Mouse (Mus musculus): ENCODE data around the gene Hcst.

The Hcst gene

GRCm38 (mm10) chr7:30434238-30434637 lies 14.6 kb upstream of the Hcst start:
- DNase-seq (ENCODE audit: low spot score in 2 of 2) = peak in 1 of 2 experiments; percentile 43

- peak; percentile 49 to 70 for DNase-seq (ENCODE audit: low spot score in 2 of 2)
Observed at GRCm38 (mm10) chr7:30431793-30432192, 12.1 kb upstream of the Hcst start.

- DNase-seq (ENCODE audit: low spot score in 2 of 2) = no peak
Observed at GRCm38 (mm10) chr7:30430191-30430590, 10.5 kb upstream of the Hcst start.

GRCm38 (mm10) chr7:30429327-30429726 lies 9.7 kb upstream of the Hcst start:
- no peak for DNase-seq (ENCODE audit: low spot score in 2 of 2)

GRCm38 (mm10) chr7:30423071-30423641 lies 3.5 kb upstream of the Hcst start:
- peak; percentile 52 to 56 for DNase-seq (ENCODE audit: low spot score in 2 of 2)

- peak in 1 of 2 experiments; percentile 29 for DNase-seq (ENCODE audit: low spot score in 2 of 2)
Observed at GRCm38 (mm10) chr7:30422560-30422959, 2.9 kb upstream of the Hcst start.

- DNase-seq (ENCODE audit: low spot score in 2 of 2) = peak; percentile 93 to 95
Observed at GRCm38 (mm10) chr7:30421890-30422435, 2.3 kb upstream of the Hcst start.

GRCm38 (mm10) chr7:30421175-30421889 lies 1.7 kb upstream of the Hcst start, which contains the start of gene Nfkbid:
Gene Nfkbid (plus strand): TSS chr7:30421732.
- peak; percentile 88 to 91 for DNase-seq (ENCODE audit: low spot score in 2 of 2)

- DNase-seq (ENCODE audit: low spot score in 2 of 2) = no peak
Observed at GRCm38 (mm10) chr7:30420673-30421072, 1.0 kb upstream of the Hcst start.

GRCm38 (mm10) chr7:30417856-30418255 lies 1.8 kb downstream of the Hcst start:
- DNase-seq (ENCODE audit: low spot score in 2 of 2) = peak; percentile 47

- no peak for DNase-seq (ENCODE audit: low spot score in 2 of 2)
Observed at GRCm38 (mm10) chr7:30413596-30413995, 6.1 kb downstream of the Hcst start, which contains the start of gene Tyrobp. Gene Tyrobp (plus strand): TSS chr7:30413760.

GRCm38 (mm10) chr7:30412735-30413147 lies 6.9 kb downstream of the Hcst start:
- DNase-seq (ENCODE audit: low spot score in 2 of 2) = peak; percentile 32 to 51

- no peak for DNase-seq (ENCODE audit: low spot score in 2 of 2)
Observed at GRCm38 (mm10) chr7:30411023-30411422, 8.6 kb downstream of the Hcst start.

GRCm38 (mm10) chr7:30409789-30410188 lies 9.9 kb downstream of the Hcst start:
- peak in 1 of 2 experiments; percentile 34 for DNase-seq (ENCODE audit: low spot score in 2 of 2)

GRCm38 (mm10) chr7:30408639-30409038 lies 11.0 kb downstream of the Hcst start:
- no peak for DNase-seq (ENCODE audit: low spot score in 2 of 2)

GRCm38 (mm10) chr7:30402343-30402742 lies 17.3 kb downstream of the Hcst start:
- DNase-seq (ENCODE audit: low spot score in 2 of 2) = no peak

- no peak for DNase-seq (ENCODE audit: low spot score in 2 of 2)
Observed at GRCm38 (mm10) chr7:30399671-30400070, 20.0 kb downstream of the Hcst start.

GRCm38 (mm10) chr7:30394871-30395270 lies 24.8 kb downstream of the Hcst start:
- DNase-seq (ENCODE audit: low spot score in 2 of 2) = peak; percentile 44 to 55

GRCm38 (mm10) chr7:30394379-30394778 lies 25.3 kb downstream of the Hcst start:
- DNase-seq (ENCODE audit: low spot score in 2 of 2) = peak; percentile 63 to 72

- peak; percentile 19 to 45 for DNase-seq (ENCODE audit: low spot score in 2 of 2)
Observed at GRCm38 (mm10) chr7:30393631-30394030, 26.0 kb downstream of the Hcst start.

GRCm38 (mm10) chr7:30392746-30393520 lies 26.7 kb downstream of the Hcst start:
- no peak for DNase-seq (ENCODE audit: low spot score in 2 of 2)

GRCm38 (mm10) chr7:30384106-30384505 lies 35.5 kb downstream of the Hcst start:
- DNase-seq (ENCODE audit: low spot score in 2 of 2) = no peak

Measured in thymus, postnatal 10 days (tissue).